Mouse (Mus musculus): ENCODE data around the gene Ttc9c. TPM values are rescaled to one million over a fixed set of nuclear protein-coding genes. Genes with fewer than 3 reads are reported as not detected.
A peak's percentile ranks its signal among the peaks of the same experiment; 100 is the strongest.

Gene Ttc9c
- polyA plus RNA-seq, 1 experiment from 2014 or later = 85.2 TPM

GRCm38 (mm10) chr19:8788521-8788920 lies 30.6 kb downstream of the Ttc9c start:
- H3K27me3 ChIP-seq (ENCODE audit: low read depth, poor library complexity, severe bottlenecking) = no peaks in the 10 kb centered on the region
- peaks cover 19% of the 10 kb centered on the region for H3K4me1 ChIP-seq
- peaks cover 38% of the 10 kb centered on the region for H3K36me3 ChIP-seq
- no peak for DNase-seq (ENCODE audit: low spot score)
- no peak overlapping the region for H3K27ac ChIP-seq
- H3K9me3 ChIP-seq (replicated peaks) = no peaks in the 10 kb centered on the region
- H3K4me3 ChIP-seq = no peak overlapping the region
- WGBS = 28% methylated on average over 3 of the region's 3 CpGs

DNA sequence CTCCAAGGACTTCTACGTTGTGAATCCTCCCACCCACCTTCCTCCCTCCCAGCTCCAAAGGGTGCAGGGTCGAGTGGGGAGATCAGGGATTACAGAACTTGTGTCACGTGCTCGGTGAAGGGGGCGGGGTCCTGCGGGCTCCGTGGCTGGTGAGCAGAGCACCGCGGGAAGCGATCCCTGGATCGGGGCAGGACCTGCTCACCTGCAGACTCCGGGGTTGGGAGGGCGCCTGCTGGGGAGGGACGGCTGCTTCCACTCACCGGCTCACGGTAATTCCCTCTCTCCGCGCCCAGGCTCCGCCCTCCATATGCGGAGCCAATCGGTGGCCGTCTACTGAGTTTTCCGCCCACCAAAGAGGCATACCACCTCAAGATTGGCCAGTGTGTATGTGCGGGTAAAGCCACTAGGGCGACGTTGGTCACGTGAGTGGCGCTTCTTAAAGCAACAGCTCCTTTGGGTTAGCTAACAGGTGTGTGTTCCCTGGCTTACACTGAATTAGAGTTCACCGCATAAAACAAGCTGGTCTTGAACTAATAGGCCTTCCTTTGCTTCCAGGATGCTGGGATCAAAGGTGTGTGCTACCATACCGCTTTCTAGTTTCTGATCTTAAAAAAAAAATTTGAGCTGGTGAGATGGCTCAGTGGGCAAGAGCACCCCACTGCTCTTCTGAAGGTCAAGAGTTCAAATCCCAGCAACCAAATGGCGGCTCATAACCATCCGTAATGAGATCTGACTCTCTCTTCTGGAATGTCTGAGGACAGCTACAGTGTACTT lies 32.9 kb downstream of the Ttc9c start, which contains the start of gene Taf6l:
Gene Taf6l (minus strand): TSS at position 410 of the 774 bp plus-strand sequence.
- Histone ChIP-seq H3K27ac (peak within 1 kb of the TSS; percentile 92), H3K36me3 (peaks cover 41% of the 10 kb centered on the region), H3K27me3 (ENCODE audit: low read depth, poor library complexity, severe bottlenecking) (no peaks in the 10 kb centered on the region), H3K9me3 (replicated peaks) (no peaks in the 10 kb centered on the region), H3K4me3 (peak within 1 kb of the TSS; percentile 79), H3K4me1 (peaks cover 19% of the 10 kb centered on the region)
- peak; percentile 90 for DNase-seq (ENCODE audit: low spot score)
- WGBS = under 1% methylated on average over 32 of the region's 32 CpGs

DNA sequence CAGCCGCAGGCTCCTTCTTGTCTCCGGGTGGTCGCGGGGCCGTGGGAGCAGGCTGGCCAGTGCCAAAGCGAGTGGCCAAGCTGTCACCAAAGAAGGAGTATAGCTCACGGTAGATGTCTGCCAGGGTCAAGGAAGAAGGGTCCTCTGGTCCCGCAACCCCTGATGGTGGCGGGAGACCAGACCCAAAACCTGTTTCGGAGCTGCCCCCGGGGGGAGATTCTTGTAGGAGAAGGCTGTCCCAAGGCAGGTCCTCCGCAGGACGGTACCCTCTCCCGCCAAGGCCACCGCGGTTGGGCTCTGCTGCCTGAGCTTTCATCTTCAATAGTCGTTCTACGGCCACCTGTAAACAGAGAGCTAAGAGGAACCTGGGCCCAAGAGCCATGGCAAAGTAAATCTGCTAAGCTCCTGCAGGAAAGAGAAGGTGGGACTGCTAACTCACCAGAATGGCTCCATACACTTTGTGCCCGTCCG lies 44.1 kb downstream of the Ttc9c start:
- Histone ChIP-seq H3K4me3 (peak overlapping the region; percentile 86), H3K27me3 (ENCODE audit: low read depth, poor library complexity, severe bottlenecking) (no peaks in the 10 kb centered on the region), H3K36me3 (peaks cover 67% of the 10 kb centered on the region), H3K9me3 (replicated peaks) (no peaks in the 10 kb centered on the region), H3K4me1 (peaks cover 24% of the 10 kb centered on the region), H3K27ac (peak overlapping the region; percentile 99)
- 6% methylated on average over 20 of the region's 20 CpGs for WGBS
- peak; percentile 71 for DNase-seq (ENCODE audit: low spot score)

DNA sequence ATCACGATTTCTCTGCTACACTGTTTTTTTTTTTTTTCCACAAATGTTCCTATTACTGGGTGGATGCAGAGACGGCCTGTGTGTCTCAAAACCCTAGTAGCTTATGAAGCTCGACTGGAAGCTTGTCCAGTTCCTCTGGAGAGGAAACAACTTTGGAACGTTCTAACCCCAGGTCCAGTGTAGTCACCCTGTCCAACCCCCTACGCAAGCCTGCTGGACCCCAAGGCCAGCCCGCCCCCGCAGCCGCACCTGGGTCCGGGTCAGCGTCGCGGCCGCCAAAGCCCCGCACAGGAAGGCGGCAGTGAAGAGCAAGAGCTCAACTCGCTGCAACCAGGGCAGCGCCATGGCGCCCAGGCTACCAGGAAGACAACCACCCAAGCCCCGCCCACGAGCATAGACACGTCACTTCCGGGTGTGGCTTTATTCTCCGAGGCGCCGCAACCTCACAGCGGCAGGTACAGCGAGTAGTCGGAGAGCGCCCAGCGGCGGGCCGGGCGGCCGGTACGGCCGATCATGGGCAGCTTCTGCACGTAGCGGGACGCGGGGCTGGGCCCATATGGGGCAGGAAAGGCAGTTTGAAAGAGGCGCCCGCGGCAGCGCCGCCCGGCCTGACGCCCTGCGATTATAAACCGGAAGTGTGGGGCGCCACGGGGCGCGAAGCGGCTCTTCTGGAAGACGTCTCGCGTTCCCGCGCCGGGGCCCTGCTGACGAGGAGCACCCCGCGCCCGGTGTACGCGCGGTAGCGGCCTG lies 44.9 kb downstream of the Ttc9c start, which contains the start of gene Tmem179b:
Gene Tmem179b (minus strand): TSS at position 382 of the 750 bp plus-strand sequence.
- H3K27ac ChIP-seq = peak within 1 kb of the TSS; percentile 99
- H3K27me3 ChIP-seq (ENCODE audit: low read depth, poor library complexity, severe bottlenecking) = no peaks in the 10 kb centered on the region
- H3K4me1 ChIP-seq = peaks cover 24% of the 10 kb centered on the region
- peaks cover 70% of the 10 kb centered on the region for H3K36me3 ChIP-seq
- peak within 1 kb of the TSS; percentile 86 for H3K4me3 ChIP-seq
- H3K9me3 ChIP-seq (replicated peaks) = no peaks in the 10 kb centered on the region
- DNase-seq (ENCODE audit: low spot score) = peak; percentile 98
- WGBS = under 1% methylated on average over 68 of the region's 68 CpGs

GRCm38 (mm10) chr19:8773409-8773808 lies 45.7 kb downstream of the Ttc9c start:
- Histone ChIP-seq H3K9me3 (replicated peaks) (no peaks in the 10 kb centered on the region), H3K36me3 (peaks cover 70% of the 10 kb centered on the region), H3K4me1 (peaks cover 24% of the 10 kb centered on the region), H3K27me3 (ENCODE audit: low read depth, poor library complexity, severe bottlenecking) (no peaks in the 10 kb centered on the region), H3K27ac (peak overlapping the region; percentile 99), H3K4me3 (peak overlapping the region; percentile 86)
- peak; percentile 33 for DNase-seq (ENCODE audit: low spot score)
- WGBS = 61% methylated on average over 6 of the region's 6 CpGs

DNA sequence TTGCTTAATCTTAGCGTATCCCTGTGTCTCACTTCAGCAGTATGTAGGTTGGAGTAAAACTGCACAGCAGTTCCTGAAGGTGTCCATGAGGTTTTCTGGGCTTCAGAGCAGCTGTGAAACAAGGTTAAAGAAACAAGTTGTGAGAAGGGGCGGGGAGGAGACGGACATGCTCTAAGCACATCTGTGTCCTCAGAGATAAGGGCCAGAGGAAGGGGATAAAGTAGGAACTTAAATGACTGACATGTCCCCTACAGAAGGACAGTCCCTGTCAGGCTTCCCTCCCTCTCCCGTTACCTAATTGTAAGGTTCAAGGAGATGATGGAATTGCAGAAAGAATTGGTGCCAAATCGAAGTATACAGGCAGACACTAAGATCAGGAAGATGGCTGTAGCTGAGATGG lies 46.1 kb downstream of the Ttc9c start:
- Histone ChIP-seq H3K9me3 (replicated peaks) (no peaks in the 10 kb centered on the region), H3K27ac (peak overlapping the region; percentile 99; the same call in 1 of the 2 replicates), H3K4me1 (peaks cover 24% of the 10 kb centered on the region), H3K4me3 (peak overlapping the region; percentile 86), H3K27me3 (ENCODE audit: low read depth, poor library complexity, severe bottlenecking) (no peaks in the 10 kb centered on the region), H3K36me3 (peaks cover 70% of the 10 kb centered on the region)
- no peak for DNase-seq (ENCODE audit: low spot score)
- 82% methylated on average over 5 of the region's 5 CpGs for WGBS

- Histone ChIP-seq H3K27ac (peak within 1 kb of the TSS; percentile 96), H3K36me3 (peaks cover 81% of the 10 kb centered on the region), H3K27me3 (ENCODE audit: low read depth, poor library complexity, severe bottlenecking) (no peaks in the 10 kb centered on the region), H3K4me1 (peaks cover 23% of the 10 kb centered on the region), H3K9me3 (replicated peaks) (no peaks in the 10 kb centered on the region), H3K4me3 (peak within 1 kb of the TSS; percentile 80)
- WGBS = 23% methylated on average over 29 of the region's 29 CpGs
- DNase-seq (ENCODE audit: low spot score) = peak; percentile 89
These were observed 48.4 kb downstream of the Ttc9c start, which contains the start of gene Tmem223 for GRCm38 (mm10) chr19:8770567-8771270. TSS of gene Tmem223 (plus strand) at chr19:8770996.

DNA sequence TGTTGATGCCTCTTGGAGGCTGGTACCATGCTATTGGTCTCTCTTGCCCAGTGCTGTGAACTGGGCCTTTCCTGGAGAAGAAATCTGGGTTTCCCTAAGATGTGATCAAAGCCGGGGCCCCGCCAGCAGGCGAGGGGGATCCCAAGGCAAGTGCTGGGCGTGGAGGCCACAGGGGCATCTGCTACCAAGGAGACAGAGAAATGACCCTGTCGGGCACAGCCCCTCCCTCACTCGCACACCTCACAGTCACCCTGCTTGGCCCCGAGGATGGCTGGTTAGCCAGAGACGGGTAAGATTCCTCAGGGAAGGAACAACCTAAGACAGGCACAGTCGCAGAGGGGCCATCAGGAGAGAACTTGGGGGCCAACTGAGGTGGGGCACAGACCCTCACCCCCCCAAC lies 53.6 kb downstream of the Ttc9c start:
- DNase-seq (ENCODE audit: low spot score) = no peak
- 97% methylated on average over 9 of the region's 9 CpGs for WGBS
- H3K9me3 ChIP-seq (replicated peaks) = peaks cover 5% of the 10 kb centered on the region; the same call in 1 of the 2 replicates

DNA sequence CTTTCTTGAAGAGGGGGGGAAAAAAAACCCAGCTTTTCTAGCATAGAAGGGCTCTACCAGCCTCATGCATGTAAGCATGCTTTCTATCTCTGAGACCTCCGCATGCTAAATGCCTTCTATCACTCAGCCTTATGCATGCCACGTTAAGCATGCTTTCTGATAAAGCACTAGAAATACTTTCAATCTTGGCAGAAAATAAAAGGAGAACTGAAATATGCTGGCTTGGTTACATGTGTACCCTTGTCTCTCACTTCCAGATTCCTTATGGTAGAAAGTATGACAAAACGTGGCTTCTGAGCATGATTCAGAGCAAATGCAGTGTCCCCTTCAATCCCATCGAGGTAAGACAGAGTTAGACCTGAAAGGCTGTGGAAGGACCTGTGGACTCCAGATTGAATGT lies 55.9 kb downstream of the Ttc9c start:
- Histone ChIP-seq H3K36me3 (peaks cover 85% of the 10 kb centered on the region), H3K4me3 (no peak overlapping the region), H3K9me3 (replicated peaks) (peaks cover 5% of the 10 kb centered on the region; the same call in 1 of the 2 replicates), H3K27ac (no peak overlapping the region), H3K4me1 (peaks cover 5% of the 10 kb centered on the region), H3K27me3 (ENCODE audit: low read depth, poor library complexity, severe bottlenecking) (no peaks in the 10 kb centered on the region)
- 94% methylated on average over 4 of the region's 4 CpGs for WGBS
- no peak for DNase-seq (ENCODE audit: low spot score)

More for the DNA sequence above, 53.6 kb downstream of the Ttc9c start:
- Histone ChIP-seq H3K4me1 (no peaks in the 10 kb centered on the region), H3K4me3 (no peak overlapping the region), H3K27me3 (ENCODE audit: low read depth, poor library complexity, severe bottlenecking) (no peaks in the 10 kb centered on the region), H3K27ac (no peak overlapping the region), H3K36me3 (peaks cover 100% of the 10 kb centered on the region)

GRCm38 (mm10) chr19:8760757-8761156 lies 58.4 kb downstream of the Ttc9c start:
- no peak overlapping the region for H3K4me3 ChIP-seq
- H3K9me3 ChIP-seq (replicated peaks) = peaks cover 5% of the 10 kb centered on the region; the same call in 1 of the 2 replicates
- no peak for DNase-seq (ENCODE audit: low spot score)
- H3K27ac ChIP-seq = no peak overlapping the region
- peaks cover 14% of the 10 kb centered on the region for H3K4me1 ChIP-seq
- H3K36me3 ChIP-seq = peaks cover 63% of the 10 kb centered on the region
- H3K27me3 ChIP-seq (ENCODE audit: low read depth, poor library complexity, severe bottlenecking) = no peaks in the 10 kb centered on the region
- 93% methylated on average over 2 of the region's 2 CpGs for WGBS
